Mouse (Mus musculus): ENCODE data around the gene St5.

- TF ChIP-seq CTCF (IDR thresholded peaks at IDR 0.05; ENCODE audit: control insufficient read depth, insufficient read depth, insufficient replicate concordance, low read depth, low read length) (no peak), POLR2A (IDR thresholded peaks at IDR 0.05; ENCODE audit: control insufficient read depth, low read depth, low read length) (no peak)
Observed at GRCm38 (mm10) chr7:109511838-109512237, 191.6 kb downstream of the St5 start.
